Mouse (Mus musculus): ENCODE measurements at regions not wholly inside any gene's neighbourhood (a gene's known extent, or its start where the extent isn't known, plus 50 kb on each side); places are given as distances from the start of the nearest gene placed in this dataset.

- TF ChIP-seq POLR2A (IDR thresholded peaks at IDR 0.05; ENCODE audit: insufficient read depth, low read depth, low read length): no peak
- no peak for TF ChIP-seq CTCF (IDR thresholded peaks at IDR 0.05; ENCODE audit: insufficient read depth, low read depth, low read length)
Measured at GRCm38 (mm10) chr13:106700376-106700775, 236.4 kb downstream of the Ipo11 start.
